Mouse (Mus musculus): ENCODE results near the gene Stxbp6.

The Stxbp6 gene

DNA sequence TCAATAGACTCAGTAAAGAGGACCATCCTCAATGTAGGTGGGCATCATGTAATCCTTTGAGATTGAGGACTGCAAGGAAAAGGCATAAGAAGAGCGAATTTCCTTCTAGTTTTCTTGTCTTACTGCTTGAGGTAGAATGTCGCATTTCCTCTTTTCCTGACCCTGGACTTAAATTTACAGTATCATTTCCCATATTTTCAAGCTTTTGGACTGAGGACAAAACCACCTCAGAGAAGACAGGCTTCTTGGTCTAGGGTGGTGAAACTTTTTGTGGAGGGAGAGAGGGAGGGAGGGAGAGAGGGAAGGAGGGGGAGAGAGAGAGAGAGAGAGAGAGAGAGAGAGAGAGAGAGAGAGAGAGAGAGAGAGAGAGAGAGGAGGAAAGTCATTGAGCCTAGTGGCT, 155.6 kb downstream of the Stxbp6 start:
- in situ Hi-C loops (cut with MboI), result no loop called here

GRCm38 (mm10) chr12:44913854-44914253, 160.7 kb downstream of the Stxbp6 start:
- in situ Hi-C loops (cut with MboI), result no loop called here

DNA sequence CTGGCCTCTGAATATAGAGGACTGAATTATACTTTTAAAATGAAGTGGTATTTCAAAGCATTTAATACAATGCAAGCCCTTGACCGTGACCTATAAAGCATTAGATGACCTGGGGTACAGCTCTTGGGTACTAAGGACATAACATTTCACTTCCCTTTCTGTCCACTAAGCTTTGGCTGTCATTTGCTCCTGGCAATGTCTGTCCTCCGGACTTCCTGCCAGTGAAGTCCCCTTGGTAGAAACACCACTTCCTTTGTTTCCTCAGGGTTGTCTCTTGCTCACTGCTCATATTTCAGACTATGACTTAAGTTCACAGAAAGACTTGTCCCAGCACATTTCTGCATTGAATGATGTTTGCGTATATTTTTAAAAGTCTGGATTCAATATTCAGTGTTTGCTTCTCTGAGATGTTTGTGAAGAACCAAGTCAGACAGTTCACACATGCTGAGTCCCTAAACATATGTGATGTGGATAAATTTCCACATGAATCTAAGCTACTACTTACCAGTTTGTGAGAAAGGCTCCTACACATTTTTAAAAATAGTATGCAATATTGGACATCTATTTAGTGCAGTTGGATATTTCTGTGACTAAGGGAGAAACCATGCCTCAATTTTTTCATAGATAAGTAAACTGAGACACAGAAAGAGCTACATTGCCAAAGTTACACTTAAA, 166.3 kb downstream of the Stxbp6 start:
- in situ Hi-C loops (cut with MboI), result no loop called here

GRCm38 (mm10) chr12:44906001-44906400, 168.5 kb downstream of the Stxbp6 start:
- in situ Hi-C loops (cut with MboI), result no loop called here

- in situ Hi-C loops (cut with MboI), result no loop called here
These were observed 171.2 kb downstream of the Stxbp6 start for GRCm38 (mm10) chr12:44903205-44903732.

- in situ Hi-C loops (cut with MboI), result no loop called here
These were observed 175.2 kb downstream of the Stxbp6 start for GRCm38 (mm10) chr12:44899173-44899870.

- in situ Hi-C loops (cut with MboI), result no loop called here
These were observed 178.0 kb downstream of the Stxbp6 start for GRCm38 (mm10) chr12:44896460-44896859.

DNA sequence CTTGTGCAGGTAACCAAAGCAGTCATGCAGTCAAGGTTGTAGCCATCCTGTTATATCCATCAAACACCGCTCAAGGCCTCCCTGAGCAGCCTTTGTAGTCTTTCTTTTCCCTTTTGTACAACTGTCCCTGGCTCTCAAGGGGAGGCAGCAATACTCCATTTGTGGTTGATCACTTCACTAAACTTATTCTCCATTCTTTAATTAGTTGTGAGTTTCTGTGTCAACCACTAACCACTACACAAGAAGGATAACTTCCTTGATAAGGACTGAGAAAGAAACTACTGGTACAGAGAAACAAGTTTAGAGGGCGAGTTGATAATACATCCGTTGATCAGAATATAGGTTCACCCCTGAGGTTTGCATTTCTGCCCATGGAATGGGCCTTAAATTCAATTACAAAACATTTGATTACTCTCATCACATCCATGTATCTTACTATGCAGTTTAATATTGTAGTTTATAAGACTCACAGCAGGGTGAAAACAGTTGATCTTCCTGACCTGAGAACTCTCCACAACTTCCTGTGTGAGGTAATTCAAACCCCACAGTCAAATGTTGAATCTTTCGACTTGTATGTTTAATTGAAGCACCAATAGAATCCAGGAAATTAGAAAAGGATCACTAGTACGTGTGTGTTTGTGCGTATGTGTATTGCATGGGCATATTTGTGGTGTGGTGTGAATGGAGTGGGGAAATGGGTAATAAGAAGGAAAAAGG, 184.7 kb downstream of the Stxbp6 start:
- in situ Hi-C loops (cut with MboI), result no loop called here

GRCm38 (mm10) chr12:44886826-44887225, 187.7 kb downstream of the Stxbp6 start:
- in situ Hi-C loops (cut with MboI), result no loop called here

- in situ Hi-C loops (cut with MboI), result no loop called here
These were observed 201.8 kb downstream of the Stxbp6 start for GRCm38 (mm10) chr12:44872697-44873096.

GRCm38 (mm10) chr12:44865442-44865841, 209.1 kb downstream of the Stxbp6 start:
- in situ Hi-C loops (cut with MboI), result no loop called here

DNA sequence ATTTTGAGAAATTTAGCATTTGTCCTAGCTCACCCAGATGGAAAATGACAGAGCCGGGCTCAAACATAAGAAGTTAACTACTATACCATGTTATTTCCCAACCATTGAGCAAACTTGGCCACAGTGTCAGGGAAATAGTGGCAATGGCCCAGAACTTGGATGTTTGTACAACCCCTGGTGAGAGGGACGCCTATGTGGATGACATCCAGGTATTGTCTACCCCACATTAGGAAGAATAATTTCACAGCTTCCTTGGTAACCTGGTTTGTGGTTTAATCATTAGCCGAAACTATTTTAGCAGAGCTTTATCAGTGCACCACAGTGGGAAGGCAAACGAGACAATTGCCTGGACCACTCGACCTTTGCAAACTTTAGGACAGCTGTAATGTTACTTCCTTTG, 215.1 kb downstream of the Stxbp6 start:
- in situ Hi-C loops (cut with MboI), result no loop called here

DNA sequence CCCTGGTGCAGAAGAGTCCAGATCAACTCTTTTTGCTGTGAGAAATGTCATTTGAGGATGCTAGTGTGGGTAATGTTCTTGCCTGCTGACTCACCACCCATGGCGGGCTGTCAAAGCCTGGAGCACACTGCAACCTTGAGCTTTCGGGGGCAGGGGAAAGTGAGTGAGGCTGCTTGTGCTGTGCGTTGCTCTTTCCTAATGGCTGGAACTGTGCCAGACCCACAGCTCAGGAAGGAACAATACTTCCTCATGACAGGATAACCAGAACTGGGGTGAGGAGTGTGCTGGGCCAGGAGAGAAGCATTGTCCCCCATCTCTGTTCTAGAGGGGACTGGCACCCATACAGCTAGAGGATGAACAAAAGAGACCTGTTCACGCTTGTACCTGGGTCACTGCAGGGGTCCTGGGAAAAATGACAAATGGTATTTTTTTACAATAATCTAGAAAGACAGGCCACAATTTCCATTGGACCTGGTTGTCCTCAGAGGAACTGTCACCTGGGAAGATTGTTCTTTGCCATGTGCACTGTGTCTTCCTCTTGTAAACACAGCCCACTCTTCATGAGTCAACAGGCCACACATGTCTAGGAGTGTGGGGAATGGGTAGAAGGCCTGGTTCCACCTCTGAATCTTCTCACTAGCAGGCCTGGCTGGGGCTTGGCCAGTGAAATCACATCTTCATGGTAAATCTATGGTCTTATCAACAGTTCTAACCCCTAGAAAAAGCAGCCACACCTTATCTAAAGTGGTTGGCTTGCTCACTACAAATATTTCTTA, 216.2 kb downstream of the Stxbp6 start:
- in situ Hi-C loops (cut with MboI), result no loop called here

DNA sequence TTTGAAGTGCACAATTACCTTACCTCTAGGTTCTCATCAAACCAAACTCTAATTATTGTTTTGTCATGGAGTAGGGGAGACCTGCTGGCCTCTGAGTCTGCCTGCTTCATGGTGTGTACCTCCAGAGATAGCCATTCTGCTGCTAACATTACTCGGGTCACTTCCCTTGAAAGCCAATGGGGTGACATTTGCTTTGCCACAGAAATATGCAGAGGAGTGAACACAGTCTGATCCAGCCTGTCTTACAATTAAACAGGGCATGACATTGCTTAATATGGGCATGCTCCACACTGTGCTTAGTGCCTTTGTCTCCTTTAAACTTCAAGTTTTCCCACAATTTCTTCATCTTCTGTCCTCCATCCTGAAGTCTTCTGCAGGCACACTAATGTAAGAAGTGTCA, 222.5 kb downstream of the Stxbp6 start:
- in situ Hi-C loops (cut with MboI), result no loop called here

GRCm38 (mm10) chr12:44850516-44850915, 224.0 kb downstream of the Stxbp6 start:
- in situ Hi-C loops (cut with MboI), result no loop called here

DNA sequence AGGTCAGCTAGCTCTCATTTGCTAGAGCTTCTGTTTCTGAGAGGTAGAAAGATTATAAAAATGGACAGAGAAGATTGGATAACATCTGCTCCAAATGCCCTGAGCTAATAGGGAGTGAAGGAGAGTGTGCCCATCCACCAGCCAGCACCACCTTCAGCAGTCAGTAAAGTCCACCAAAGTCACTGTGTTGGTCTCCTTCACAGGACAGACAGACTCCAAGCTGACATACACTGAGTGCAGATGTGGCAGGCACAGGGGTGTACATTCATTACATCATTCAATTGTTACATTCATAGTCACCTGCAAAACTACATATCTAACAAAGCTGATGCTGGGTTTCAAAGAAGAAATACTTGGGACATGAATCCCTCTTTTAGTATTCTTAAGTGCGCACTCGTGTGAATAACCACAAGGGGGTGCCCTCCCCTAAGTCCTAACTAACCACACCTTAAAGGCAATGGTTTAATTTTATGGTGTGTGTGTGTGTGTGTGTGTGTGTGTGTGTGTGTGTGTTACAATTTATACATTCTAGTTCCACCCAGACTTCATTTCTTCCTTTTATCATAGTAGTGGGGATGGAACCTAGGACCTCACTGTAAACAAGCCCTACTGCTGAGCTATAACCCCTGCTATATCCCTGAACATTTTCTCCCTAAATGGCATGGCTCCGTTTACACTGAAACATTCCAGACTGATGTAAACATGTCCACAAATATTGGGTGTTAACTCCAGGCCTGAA, 225.9 kb downstream of the Stxbp6 start:
- in situ Hi-C loops (cut with MboI), result no loop called here

GRCm38 (mm10) chr12:44840585-44840984, 233.9 kb downstream of the Stxbp6 start:
- in situ Hi-C loops (cut with MboI), result no loop called here

GRCm38 (mm10) chr12:44839594-44840373, 234.7 kb downstream of the Stxbp6 start:
- in situ Hi-C loops (cut with MboI), result no loop called here

- in situ Hi-C loops (cut with MboI), result no loop called here
These were observed 238.5 kb downstream of the Stxbp6 start for GRCm38 (mm10) chr12:44835879-44836467.

GRCm38 (mm10) chr12:44811895-44812294, 262.6 kb downstream of the Stxbp6 start:
- in situ Hi-C loops (cut with MboI), result no loop called here

Data from mature B cell (primary cell).